Mouse (Mus musculus): ENCODE measurements around the gene Glp2r. TPM values are rescaled to one million over a fixed set of nuclear protein-coding genes. Genes with fewer than 3 reads are reported as not detected.

Gene Glp2r
- polyA plus RNA-seq, 1 experiment = not detected

GRCm38 (mm10) chr11:67654514-67654913, 116.4 kb downstream of the Glp2r start:
- Histone ChIP-seq H3K79me2 (ENCODE audit: control insufficient read depth, insufficient read depth) (no peaks in the 10 kb centered on the region), H3K36me3 (ENCODE audit: control insufficient read depth, insufficient read depth) (no peaks in the 10 kb centered on the region), H3K4me3 (ENCODE audit: insufficient read depth, poor library complexity, severe bottlenecking) (no peak overlapping the region), H3ac (ENCODE audit: control insufficient read depth, insufficient read length, low read depth) (no peak overlapping the region), H3K79me3 (ENCODE audit: low read depth) (no peaks in the 10 kb centered on the region), H3K27me3 (ENCODE audit: control insufficient read depth, insufficient read depth, insufficient read length) (peaks cover 3% of the 10 kb centered on the region)
- no peak for TF ChIP-seq MYOG (IDR thresholded peaks at IDR 0.05; ENCODE audit: control insufficient read depth, extremely low read depth, insufficient read length)

GRCm38 (mm10) chr11:67653521-67654090, 117.3 kb downstream of the Glp2r start:
- TF ChIP-seq CEBPB (IDR thresholded peaks at IDR 0.05; ENCODE audit: low read depth) = no peak
- no peak for TF ChIP-seq CTCF (IDR thresholded peaks at IDR 0.05; ENCODE audit: control insufficient read depth, insufficient read depth, insufficient read length)
- TF ChIP-seq MYOG (IDR thresholded peaks at IDR 0.05; ENCODE audit: control insufficient read depth, extremely low read depth, insufficient read length) = no peak
- no peak for TF ChIP-seq FOSL1 (IDR thresholded peaks at IDR 0.05; ENCODE audit: insufficient read depth, low read length, poor library complexity, severe bottlenecking)
- no peak for TF ChIP-seq USF1 (IDR thresholded peaks at IDR 0.05; ENCODE audit: low read depth)
- TF ChIP-seq MAX (IDR thresholded peaks at IDR 0.05) = no peak
- TF ChIP-seq MYOD1 (IDR thresholded peaks at IDR 0.05; ENCODE audit: control insufficient read depth, insufficient read length, low read depth) = no peak
- Histone ChIP-seq H3K79me3 (ENCODE audit: low read depth) (no peaks in the 10 kb centered on the region), H3K36me3 (ENCODE audit: control insufficient read depth, insufficient read depth) (no peaks in the 10 kb centered on the region), H3K4me3 (ENCODE audit: insufficient read depth, poor library complexity, severe bottlenecking) (no peak overlapping the region), H3ac (ENCODE audit: control insufficient read depth, insufficient read length, low read depth) (no peak overlapping the region), H3K79me2 (ENCODE audit: control insufficient read depth, insufficient read depth) (no peaks in the 10 kb centered on the region), H3K27me3 (ENCODE audit: control insufficient read depth, insufficient read depth, insufficient read length) (peaks cover 3% of the 10 kb centered on the region)

- TF ChIP-seq USF1 (IDR thresholded peaks at IDR 0.05; ENCODE audit: low read depth) (no peak), FOSL1 (IDR thresholded peaks at IDR 0.05; ENCODE audit: insufficient read depth, low read length, poor library complexity, severe bottlenecking) (no peak), CEBPB (IDR thresholded peaks at IDR 0.05; ENCODE audit: low read depth) (no peak), MAX (IDR thresholded peaks at IDR 0.05) (no peak), MYOD1 (IDR thresholded peaks at IDR 0.05; ENCODE audit: control insufficient read depth, insufficient read length, low read depth) (no peak), MYOG (IDR thresholded peaks at IDR 0.05; ENCODE audit: control insufficient read depth, extremely low read depth, insufficient read length) (no peak), CTCF (IDR thresholded peaks at IDR 0.05; ENCODE audit: control insufficient read depth, insufficient read depth, insufficient read length) (no peak)
- Histone ChIP-seq H3K4me3 (ENCODE audit: insufficient read depth, poor library complexity, severe bottlenecking) (no peak overlapping the region), H3ac (ENCODE audit: control insufficient read depth, insufficient read length, low read depth) (no peak overlapping the region), H3K79me3 (ENCODE audit: low read depth) (no peaks in the 10 kb centered on the region), H3K36me3 (ENCODE audit: control insufficient read depth, insufficient read depth) (no peaks in the 10 kb centered on the region), H3K27me3 (ENCODE audit: control insufficient read depth, insufficient read depth, insufficient read length) (peaks cover 3% of the 10 kb centered on the region), H3K79me2 (ENCODE audit: control insufficient read depth, insufficient read depth) (no peaks in the 10 kb centered on the region)
Measured at GRCm38 (mm10) chr11:67652893-67653255, 118.1 kb downstream of the Glp2r start.

- Histone ChIP-seq H3K27me3 (ENCODE audit: control insufficient read depth, insufficient read depth, insufficient read length) (peaks cover 3% of the 10 kb centered on the region), H3K4me3 (ENCODE audit: insufficient read depth, poor library complexity, severe bottlenecking) (no peak overlapping the region), H3ac (ENCODE audit: control insufficient read depth, insufficient read length, low read depth) (no peak overlapping the region), H3K36me3 (ENCODE audit: control insufficient read depth, insufficient read depth) (no peaks in the 10 kb centered on the region), H3K79me2 (ENCODE audit: control insufficient read depth, insufficient read depth) (no peaks in the 10 kb centered on the region), H3K79me3 (ENCODE audit: low read depth) (no peaks in the 10 kb centered on the region)
- peak; percentile 16 for TF ChIP-seq CTCF (IDR thresholded peaks at IDR 0.05; ENCODE audit: control insufficient read depth, insufficient read depth, insufficient read length)
- TF ChIP-seq CEBPB (IDR thresholded peaks at IDR 0.05; ENCODE audit: low read depth) = no peak
Measured at GRCm38 (mm10) chr11:67652194-67652892, 118.6 kb downstream of the Glp2r start.

GRCm38 (mm10) chr11:67651731-67652130, 119.2 kb downstream of the Glp2r start:
- Histone ChIP-seq H3K4me3 (ENCODE audit: insufficient read depth, poor library complexity, severe bottlenecking) (no peak overlapping the region), H3K27me3 (ENCODE audit: control insufficient read depth, insufficient read depth, insufficient read length) (peaks cover 3% of the 10 kb centered on the region), H3K36me3 (ENCODE audit: control insufficient read depth, insufficient read depth) (no peaks in the 10 kb centered on the region), H3K79me2 (ENCODE audit: control insufficient read depth, insufficient read depth) (no peaks in the 10 kb centered on the region), H3K79me3 (ENCODE audit: low read depth) (no peaks in the 10 kb centered on the region), H3ac (ENCODE audit: control insufficient read depth, insufficient read length, low read depth) (no peak overlapping the region)
- TF ChIP-seq MYOD1 (IDR thresholded peaks at IDR 0.05; ENCODE audit: control insufficient read depth, insufficient read length, low read depth) (no peak), CEBPB (IDR thresholded peaks at IDR 0.05; ENCODE audit: low read depth) (no peak), MYOG (IDR thresholded peaks at IDR 0.05; ENCODE audit: control insufficient read depth, extremely low read depth, insufficient read length) (no peak), MAX (IDR thresholded peaks at IDR 0.05) (no peak), CTCF (IDR thresholded peaks at IDR 0.05; ENCODE audit: control insufficient read depth, insufficient read depth, insufficient read length) (no peak), FOSL1 (IDR thresholded peaks at IDR 0.05; ENCODE audit: insufficient read depth, low read length, poor library complexity, severe bottlenecking) (no peak), USF1 (IDR thresholded peaks at IDR 0.05; ENCODE audit: low read depth) (no peak)

Measured in C2C12 (cell line).